Mouse (Mus musculus) regulatory T cell (primary cell): ENCODE measurements around the gene Banp.

Source experiments
- in situ Hi-C: fragments of 300-600 bp; cut with MboI, MseI; formaldehyde crosslinking; loops from one replicate; pipeline ENCODE4 v1.15.1; 2025; ENCODE audit warnings: high pct_unique_total_duplicates

Gene Banp

DNA sequence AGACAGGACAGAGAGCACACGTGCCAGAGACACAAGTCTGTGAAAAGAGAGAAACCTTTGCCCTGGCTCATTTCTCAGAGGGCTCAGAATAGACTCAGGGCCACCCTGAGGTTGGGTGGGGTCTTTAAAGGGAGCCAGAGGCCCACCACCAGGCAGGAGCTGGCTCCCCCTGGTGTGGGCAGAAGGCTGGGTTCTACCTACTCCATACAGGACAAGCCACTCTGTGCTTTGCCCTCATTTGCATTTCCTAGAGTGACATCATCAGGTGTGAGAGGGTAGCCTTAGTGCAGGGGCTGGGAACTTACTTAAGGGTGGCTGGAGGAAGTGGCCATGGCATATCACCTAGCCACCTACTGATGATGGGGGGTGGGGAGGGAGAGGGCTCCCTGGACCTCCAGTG, 106.6 kb downstream of the Banp start:
- in situ Hi-C loops = no loop called here

DNA sequence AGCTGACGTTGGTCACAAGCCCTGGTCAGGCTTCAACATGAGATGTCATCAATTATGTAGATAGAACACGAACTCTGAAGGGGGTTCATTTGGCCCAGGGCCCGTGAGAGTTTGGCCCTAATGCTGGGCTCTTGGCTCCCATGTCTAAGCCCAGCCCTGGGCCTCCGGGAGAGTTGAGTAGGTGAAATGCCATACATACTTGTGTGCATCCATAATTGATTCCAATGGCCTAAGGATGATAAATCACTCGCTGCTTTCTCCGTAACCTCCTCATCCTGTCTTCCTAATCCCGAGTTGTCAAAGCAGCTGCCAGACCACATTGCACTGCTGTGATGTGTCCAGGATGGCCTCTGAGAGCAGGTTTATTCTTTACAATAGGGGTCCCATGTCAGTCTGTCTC, 107.3 kb downstream of the Banp start:
- in situ Hi-C loops = no loop called here

DNA sequence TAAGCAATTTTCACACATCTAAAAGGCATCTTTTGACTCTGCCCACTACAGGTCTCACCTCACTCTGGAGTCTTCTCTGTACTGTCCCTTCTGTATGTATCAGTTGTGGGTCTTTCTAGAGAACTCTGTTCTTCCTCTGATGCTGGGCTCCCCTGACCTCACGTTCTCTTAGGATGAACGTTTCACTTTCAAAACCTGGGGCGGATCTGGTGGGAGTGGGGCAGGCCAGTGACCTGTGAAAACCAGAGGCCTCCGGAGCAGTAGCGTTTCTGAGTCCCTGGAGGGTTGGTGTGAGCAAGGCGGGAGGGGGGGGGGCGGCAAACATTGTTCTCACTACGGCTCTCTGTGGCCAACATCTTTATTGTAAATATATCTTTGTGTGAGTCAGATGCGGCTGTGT, 109.0 kb downstream of the Banp start:
- in situ Hi-C loops = no loop called here

DNA sequence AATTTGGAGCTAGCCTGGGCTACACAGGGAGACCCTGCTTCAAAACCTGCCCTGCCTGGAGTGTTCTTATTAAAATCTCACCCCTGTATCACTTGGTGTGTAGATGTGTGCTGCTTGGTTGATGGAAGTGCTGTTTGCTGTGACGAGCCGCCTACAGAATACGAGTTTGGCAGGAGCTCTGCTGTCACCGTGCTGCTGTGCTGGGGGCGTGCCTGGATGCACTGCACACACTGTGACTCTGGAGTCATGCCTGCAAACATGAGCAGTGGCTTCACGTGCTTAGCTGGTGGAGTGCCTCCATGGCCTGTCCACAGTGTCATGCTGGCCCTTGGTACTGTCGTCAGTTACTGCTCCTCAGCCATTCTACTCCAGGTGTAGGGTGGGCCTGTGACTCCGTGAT, 109.4 kb downstream of the Banp start:
- in situ Hi-C loops = no loop called here

DNA sequence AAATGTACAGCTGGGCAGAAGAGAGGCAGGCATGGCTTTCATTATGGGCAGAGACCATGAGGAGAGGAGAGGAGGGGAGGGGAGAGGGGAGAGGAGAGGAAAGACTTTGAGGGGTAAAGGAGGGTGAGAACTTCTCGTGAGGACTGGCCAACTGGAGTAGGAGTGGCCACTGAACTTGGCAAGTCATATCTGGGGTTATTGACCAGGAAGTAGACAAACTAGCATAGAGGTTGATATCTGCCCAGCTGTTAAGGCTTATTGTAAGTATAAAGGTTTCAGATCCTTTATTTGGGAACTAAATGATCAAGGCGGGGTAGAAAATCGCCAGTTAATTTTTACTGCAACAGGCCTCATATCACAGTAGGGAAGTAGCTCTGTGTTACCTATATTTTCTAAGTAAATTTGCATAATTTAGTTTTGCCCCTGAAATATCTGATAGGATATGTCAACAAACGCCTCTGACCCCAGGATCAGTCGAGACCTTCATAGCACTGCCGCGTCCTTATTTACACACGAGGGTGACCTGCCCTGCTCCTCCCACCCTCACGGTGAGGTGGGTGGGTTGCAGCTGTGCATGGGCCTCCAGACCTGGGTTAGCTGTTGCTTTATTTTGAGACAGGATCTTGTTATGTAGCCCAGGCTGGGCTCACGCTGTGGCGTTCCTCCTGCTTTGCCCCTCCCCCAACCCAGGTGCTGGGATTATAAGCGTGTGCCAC, 113.1 kb downstream of the Banp start:
- in situ Hi-C loops = no loop called here

DNA sequence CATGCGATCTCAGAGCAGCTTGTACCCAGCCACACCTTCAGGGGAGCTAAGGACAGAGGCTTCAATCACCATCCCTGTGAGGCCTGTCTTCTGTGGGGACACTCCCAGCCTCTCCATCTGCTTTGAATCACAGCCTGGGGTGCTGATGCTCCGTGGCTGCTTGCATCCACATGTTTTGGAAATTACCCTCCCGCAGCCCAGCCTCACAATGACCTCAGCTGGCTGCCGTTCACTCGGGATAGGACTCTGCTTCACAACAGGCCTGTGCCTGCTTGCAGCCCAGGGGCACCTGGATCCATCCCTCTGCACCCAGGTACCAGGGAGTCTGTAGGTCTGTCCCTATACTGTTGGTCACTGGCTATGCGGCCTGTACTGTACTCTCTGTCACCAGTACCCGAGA, 114.8 kb downstream of the Banp start:
- in situ Hi-C loops = no loop called here

DNA sequence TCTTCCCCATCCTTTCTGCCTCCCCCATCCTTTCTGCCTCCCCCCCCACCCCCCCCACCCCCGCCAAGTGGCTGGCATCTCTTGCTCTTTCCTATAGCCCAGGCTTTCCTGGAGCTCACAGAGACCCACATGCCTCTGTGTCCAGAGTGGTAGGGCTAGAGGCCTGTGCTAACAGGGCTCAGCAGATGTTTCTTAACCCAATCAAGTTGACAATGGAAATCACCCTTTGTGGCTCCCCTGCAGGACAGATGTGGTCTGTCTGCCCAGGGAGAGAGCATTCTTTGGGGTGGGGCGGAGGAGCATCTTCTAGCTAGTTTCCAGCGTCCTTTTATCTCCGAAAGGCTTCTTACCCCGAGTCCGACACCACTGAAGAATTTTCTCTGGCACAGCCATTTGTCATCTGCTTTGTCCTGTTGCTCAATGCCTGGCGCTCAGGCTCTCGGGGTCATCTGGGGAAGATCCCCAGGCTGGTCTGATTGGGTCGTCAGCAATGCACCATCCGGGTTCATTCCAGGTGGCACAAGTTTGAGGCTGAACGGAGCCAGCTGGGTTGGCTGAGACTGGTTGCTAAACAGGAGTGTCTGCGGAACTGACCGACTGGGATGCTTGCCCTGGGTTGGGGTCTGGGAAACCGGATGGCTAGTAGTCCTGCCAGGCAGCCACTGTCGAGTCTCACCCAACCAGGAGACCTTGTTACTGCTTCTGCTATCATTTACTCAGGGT, 118.4 kb downstream of the Banp start:
- in situ Hi-C loops = no loop called here

DNA sequence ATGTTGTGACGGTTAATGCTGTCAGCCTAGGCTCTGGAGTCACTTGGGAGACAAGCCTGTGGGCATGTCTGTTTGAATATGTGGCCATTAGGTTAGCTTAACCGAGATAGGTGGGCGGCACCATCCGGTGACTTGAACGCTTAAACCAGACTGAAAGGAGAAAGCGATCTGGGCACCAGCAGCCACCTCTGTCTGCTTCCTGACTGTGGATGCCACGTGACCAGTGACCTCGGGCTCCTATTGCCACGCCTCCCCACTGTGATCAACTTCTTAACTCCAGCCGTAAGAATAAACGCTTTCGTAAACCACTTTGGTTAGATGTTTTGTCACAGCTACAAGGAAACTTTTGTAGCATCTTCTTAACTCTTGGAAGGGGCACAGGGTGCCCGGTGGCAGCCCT, 119.1 kb downstream of the Banp start:
- in situ Hi-C loops = no loop called here

DNA sequence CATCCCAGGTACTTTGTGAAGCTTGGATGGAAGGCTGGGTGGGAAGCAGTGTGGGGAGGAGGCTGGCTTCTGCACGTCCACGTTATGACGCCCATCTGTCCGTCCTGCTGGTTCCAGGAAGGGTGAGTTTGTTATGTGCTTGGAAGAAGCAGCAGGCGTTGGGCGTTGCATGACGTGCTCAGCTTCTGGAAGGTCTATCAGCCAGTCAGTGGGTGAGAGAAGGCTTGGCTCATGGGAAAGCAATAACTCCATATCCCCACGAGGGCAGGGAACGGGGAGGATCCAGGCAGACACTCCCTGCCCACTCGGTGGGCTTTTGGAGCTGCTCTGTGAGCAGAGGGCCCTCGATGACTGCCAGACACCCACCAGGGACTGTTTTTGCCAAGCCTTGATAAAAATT, 119.7 kb downstream of the Banp start:
- in situ Hi-C loops = no loop called here

DNA sequence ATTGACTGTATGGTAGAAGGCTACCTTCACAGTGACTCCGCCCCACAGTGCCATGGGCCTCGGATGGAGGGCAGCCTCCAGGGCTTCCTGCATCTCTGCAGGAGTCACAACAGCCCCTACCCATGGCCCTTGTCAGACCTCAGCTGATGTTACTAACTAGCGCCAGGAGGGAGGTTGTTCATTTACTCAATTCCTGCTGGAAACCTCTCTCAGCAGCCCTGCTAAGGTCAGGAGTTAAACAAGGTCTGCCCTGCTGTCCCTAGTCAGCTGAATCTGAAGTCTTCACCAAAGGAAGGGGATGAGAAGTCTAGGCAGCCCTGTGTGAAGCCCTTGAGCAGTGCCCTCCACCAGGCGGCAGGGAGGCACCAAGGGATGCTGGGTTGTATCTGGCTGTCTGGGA, 121.6 kb downstream of the Banp start:
- in situ Hi-C loops = no loop called here

DNA sequence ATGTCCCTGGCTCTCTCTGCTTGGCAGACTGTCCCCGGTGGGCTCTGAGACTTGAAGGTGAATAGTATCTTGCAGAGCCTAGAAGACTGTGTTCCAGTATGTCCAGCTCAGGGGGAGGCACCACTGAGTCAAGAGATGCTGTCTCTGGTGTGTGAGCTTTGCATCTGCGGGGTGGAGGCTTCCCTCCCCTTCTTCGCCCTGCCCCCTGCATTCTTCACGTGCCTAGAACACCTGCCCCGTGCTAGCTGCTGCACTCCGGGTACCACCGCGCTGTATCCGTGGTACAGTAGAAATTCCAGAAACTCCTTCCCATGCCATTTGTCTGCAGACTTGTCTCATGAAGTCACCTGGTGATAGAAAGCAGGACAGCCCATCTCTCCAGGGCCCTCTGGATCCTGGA, 124.4 kb downstream of the Banp start:
- in situ Hi-C loops = no loop called here

DNA sequence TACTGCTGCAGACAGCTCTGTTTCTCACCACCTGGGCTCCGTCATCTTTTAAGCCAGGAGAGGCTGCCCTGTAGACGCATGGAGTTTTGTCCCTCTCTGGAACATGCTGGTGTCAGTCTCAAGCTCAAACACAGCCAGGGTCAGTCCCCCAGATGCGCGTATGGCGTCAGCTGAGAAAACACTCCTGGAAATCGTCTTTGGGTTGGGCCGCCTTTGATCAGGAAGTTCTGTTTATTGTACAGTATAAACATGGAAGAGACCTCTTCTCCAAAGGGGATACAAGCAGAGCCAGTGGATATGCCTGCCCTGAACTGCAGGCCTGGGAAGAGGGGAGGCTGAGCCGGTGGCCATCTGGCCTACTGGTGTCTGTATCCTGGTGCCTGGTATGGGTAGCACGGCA, 124.9 kb downstream of the Banp start:
- in situ Hi-C loops = no loop called here

DNA sequence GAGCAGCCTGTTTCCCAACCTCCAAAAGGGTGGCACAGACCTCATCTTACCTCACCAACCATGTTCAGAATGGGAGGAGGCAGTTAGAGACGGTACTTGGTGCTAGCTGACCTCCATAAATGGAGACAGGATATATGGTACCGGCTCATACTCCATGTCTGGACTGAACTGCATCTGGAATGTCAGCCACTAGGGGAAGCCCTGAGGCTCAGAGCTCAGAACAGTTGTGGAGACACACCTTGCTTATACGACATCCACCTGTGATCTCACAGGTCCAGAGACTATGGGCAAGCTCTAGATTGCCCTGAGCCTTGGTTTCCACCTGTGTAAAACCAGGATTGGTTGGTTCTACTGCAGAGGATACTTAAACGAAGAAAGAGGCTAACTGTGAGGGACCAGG, 125.4 kb downstream of the Banp start:
- in situ Hi-C loops = no loop called here

DNA sequence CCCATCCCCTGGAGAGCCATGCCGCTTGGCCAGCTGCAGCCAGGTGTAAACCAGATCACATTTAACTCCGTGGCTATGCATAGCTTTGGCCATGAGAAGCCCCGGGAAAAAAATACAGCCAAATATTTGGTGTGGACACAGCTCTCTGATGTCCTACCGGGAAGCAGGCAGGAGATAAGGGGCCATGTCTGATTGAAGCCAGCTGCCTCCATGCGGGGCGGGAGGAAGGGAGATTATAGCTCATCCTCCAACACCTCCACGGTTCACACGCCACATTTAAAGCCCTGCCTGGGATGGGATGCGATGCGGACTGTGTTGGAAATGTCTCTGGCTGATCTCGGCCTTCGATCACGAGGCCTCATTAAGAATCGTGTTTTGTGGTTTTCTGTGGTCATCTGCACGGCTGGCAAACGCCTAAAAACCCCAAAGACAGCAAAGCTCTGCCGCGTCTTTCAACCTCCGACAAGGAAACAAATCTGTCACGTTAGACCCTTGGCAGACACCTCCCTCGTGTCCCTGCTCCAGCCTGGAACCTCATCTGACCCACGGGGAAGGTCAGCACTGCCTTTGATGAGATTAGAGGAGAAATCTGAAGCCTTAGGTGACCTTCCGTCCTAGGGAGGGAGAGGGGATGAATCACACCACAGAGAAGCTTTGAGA, 126.8 kb downstream of the Banp start:
- in situ Hi-C loops = no loop called here

DNA sequence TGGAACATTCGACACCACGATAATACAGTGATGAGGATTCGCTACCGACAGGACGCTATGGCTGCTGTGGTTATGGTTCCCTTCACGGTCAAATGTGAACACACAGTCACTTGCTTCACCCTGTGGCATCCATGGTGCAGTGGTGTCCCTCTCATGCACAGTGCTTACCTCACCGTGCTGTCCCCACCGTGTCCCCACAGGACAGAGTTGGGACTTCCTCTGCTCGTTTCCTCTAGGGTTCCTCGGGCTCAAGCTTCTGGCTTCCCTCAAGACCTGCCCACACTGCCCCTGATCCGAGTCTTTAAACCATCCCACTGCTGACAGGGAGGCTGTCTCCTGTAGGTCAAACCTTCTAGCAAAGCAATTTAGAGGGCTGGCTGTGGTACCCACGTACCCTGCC, 128.8 kb downstream of the Banp start:
- in situ Hi-C loops = no loop called here
